Mouse (Mus musculus): ENCODE data around the gene Flrt1.

The Flrt1 gene

GRCm38 (mm10) chr19:7128551-7129475, 23.3 kb upstream of the Flrt1 start:
- DNase-seq: no peak

- no peak for DNase-seq
Observed at GRCm38 (mm10) chr19:7126933-7127332, 21.4 kb upstream of the Flrt1 start.

- DNase-seq: no peak
Observed at GRCm38 (mm10) chr19:7126209-7126608, 20.7 kb upstream of the Flrt1 start.

GRCm38 (mm10) chr19:7125526-7126156, 20.1 kb upstream of the Flrt1 start:
- no peak for DNase-seq

- no peak for DNase-seq
Observed at GRCm38 (mm10) chr19:7122698-7123306, 17.3 kb upstream of the Flrt1 start.

GRCm38 (mm10) chr19:7122277-7122676, 16.7 kb upstream of the Flrt1 start:
- no peak for DNase-seq

GRCm38 (mm10) chr19:7121252-7121651, 15.7 kb upstream of the Flrt1 start:
- DNase-seq: no peak

- peak in 1 of 2 experiments; percentile 14 for DNase-seq
Observed at GRCm38 (mm10) chr19:7117653-7118307, 12.3 kb upstream of the Flrt1 start.

- DNase-seq: no peak
Observed at GRCm38 (mm10) chr19:7117141-7117540, 11.6 kb upstream of the Flrt1 start.

- peak in 1 of 2 experiments; percentile 30 for DNase-seq
Observed at GRCm38 (mm10) chr19:7116038-7116731, 10.7 kb upstream of the Flrt1 start.

- no peak for DNase-seq
Observed at GRCm38 (mm10) chr19:7113574-7113973, 8.0 kb upstream of the Flrt1 start.

- no peak for DNase-seq
Observed at GRCm38 (mm10) chr19:7112628-7113027, 7.1 kb upstream of the Flrt1 start.

- no peak for DNase-seq
Observed at GRCm38 (mm10) chr19:7111710-7112109, 6.2 kb upstream of the Flrt1 start.

GRCm38 (mm10) chr19:7111309-7111708, 5.8 kb upstream of the Flrt1 start:
- no peak for DNase-seq

GRCm38 (mm10) chr19:7110875-7111274, 5.3 kb upstream of the Flrt1 start:
- no peak for DNase-seq

GRCm38 (mm10) chr19:7110097-7110496, 4.6 kb upstream of the Flrt1 start:
- DNase-seq: no peak

- peak in 1 of 2 experiments; percentile 18 for DNase-seq
Observed at GRCm38 (mm10) chr19:7108114-7108905, 2.8 kb upstream of the Flrt1 start.

GRCm38 (mm10) chr19:7107174-7107573, 1.6 kb upstream of the Flrt1 start:
- DNase-seq: no peak

GRCm38 (mm10) chr19:7106566-7106965, 1.0 kb upstream of the Flrt1 start:
- no peak for DNase-seq

GRCm38 (mm10) chr19:7103993-7104401, 1.5 kb downstream of the Flrt1 start:
- DNase-seq: no peak

GRCm38 (mm10) chr19:7103349-7103992, 2.1 kb downstream of the Flrt1 start:
- DNase-seq: no peak

Measured in thymus, postnatal 36 days (tissue).